Mouse (Mus musculus): ENCODE data around the gene Klf13. TPM values are rescaled to one million over a fixed set of nuclear protein-coding genes. Genes with fewer than 3 reads are reported as not detected.

Klf13 gene
- total RNA-seq, 2 experiments from 2014 or later, result 16.7 to 29.4 TPM

GRCm38 (mm10) chr7:63952077-63952898 is 13.6 kb upstream of the Klf13 start:
- no peak for ATAC-seq (replicated peaks; ENCODE audit: low FRiP score, poor library complexity, severe bottlenecking)

- ATAC-seq (replicated peaks; ENCODE audit: low FRiP score, poor library complexity, severe bottlenecking), result no peak
Observed at GRCm38 (mm10) chr7:63950931-63951607, 12.4 kb upstream of the Klf13 start.

GRCm38 (mm10) chr7:63949176-63949575 is 10.5 kb upstream of the Klf13 start:
- no peak for ATAC-seq (replicated peaks; ENCODE audit: low FRiP score, poor library complexity, severe bottlenecking)

GRCm38 (mm10) chr7:63947514-63948487 is 9.1 kb upstream of the Klf13 start:
- 0 out of 2 replicates have a peak, but pooled peaks have one; percentile 46 for ATAC-seq (replicated peaks; ENCODE audit: low FRiP score, poor library complexity, severe bottlenecking)

- ATAC-seq (replicated peaks; ENCODE audit: low FRiP score, poor library complexity, severe bottlenecking), result no peak
Observed at GRCm38 (mm10) chr7:63943946-63944345, 5.2 kb upstream of the Klf13 start.

- ATAC-seq (replicated peaks; ENCODE audit: low FRiP score, poor library complexity, severe bottlenecking), result peak; percentile 50
Observed at GRCm38 (mm10) chr7:63941501-63941900, 2.8 kb upstream of the Klf13 start.

- no peak for ATAC-seq (replicated peaks; ENCODE audit: low FRiP score, poor library complexity, severe bottlenecking)
Observed at GRCm38 (mm10) chr7:63941050-63941449, 2.3 kb upstream of the Klf13 start.

- no peak for ATAC-seq (replicated peaks; ENCODE audit: low FRiP score, poor library complexity, severe bottlenecking)
Observed at GRCm38 (mm10) chr7:63940321-63940720, 1.6 kb upstream of the Klf13 start.

GRCm38 (mm10) chr7:63939397-63939951 is 759 bp upstream of the Klf13 start:
- ATAC-seq (replicated peaks; ENCODE audit: low FRiP score, poor library complexity, severe bottlenecking), result peak; percentile 46

GRCm38 (mm10) chr7:63938066-63938913 is 425 bp downstream of the Klf13 start:
- ATAC-seq (replicated peaks; ENCODE audit: low FRiP score, poor library complexity, severe bottlenecking), result no peak

- peak; percentile 35 for ATAC-seq (replicated peaks; ENCODE audit: low FRiP score, poor library complexity, severe bottlenecking)
Observed at GRCm38 (mm10) chr7:63937236-63938065, 1.3 kb downstream of the Klf13 start.

- ATAC-seq (replicated peaks; ENCODE audit: low FRiP score, poor library complexity, severe bottlenecking), result no peak
Observed at GRCm38 (mm10) chr7:63936986-63937235, 1.8 kb downstream of the Klf13 start.

- ATAC-seq (replicated peaks; ENCODE audit: low FRiP score, poor library complexity, severe bottlenecking), result peak; percentile 51
Observed at GRCm38 (mm10) chr7:63936188-63936985, 2.3 kb downstream of the Klf13 start.

GRCm38 (mm10) chr7:63935809-63936187 is 2.9 kb downstream of the Klf13 start:
- ATAC-seq (replicated peaks; ENCODE audit: low FRiP score, poor library complexity, severe bottlenecking), result no peak

GRCm38 (mm10) chr7:63934530-63934929 is 4.2 kb downstream of the Klf13 start:
- ATAC-seq (replicated peaks; ENCODE audit: low FRiP score, poor library complexity, severe bottlenecking), result no peak

- no peak for ATAC-seq (replicated peaks; ENCODE audit: low FRiP score, poor library complexity, severe bottlenecking)
Observed at GRCm38 (mm10) chr7:63933905-63934304, 4.8 kb downstream of the Klf13 start.

GRCm38 (mm10) chr7:63932461-63932860 is 6.3 kb downstream of the Klf13 start:
- peak; percentile 59 for ATAC-seq (replicated peaks; ENCODE audit: low FRiP score, poor library complexity, severe bottlenecking)
